Mouse (Mus musculus) olfactory bulb, adult 2 months (tissue): ENCODE data around the gene Hnrnpab. TPM values are rescaled to one million over a fixed set of nuclear protein-coding genes. Genes with fewer than 3 reads are reported as not detected.
"Not testable (repeated sequence)": the region's sequence is repeated elsewhere in the genome, so short reads cannot be mapped to it uniquely, and the experiment has no call there.

Experiments
- H3K27ac ChIP-seq: fragments of 200-500 bp; 2 replicates; pipeline ENCODE4 v1.5.1; 2012; ENCODE audit warnings: low read depth, low read length; ENCODE audit not compliant: insufficient read depth
- H3K4me1 ChIP-seq: fragments of 200-500 bp; 2 replicates; pipeline ENCODE4 v1.6.1; 2012; ENCODE audit warnings: low read length; ENCODE audit not compliant: control insufficient read depth, insufficient read depth
- H3K4me3 ChIP-seq: fragments of 200-500 bp; 2 replicates; pipeline ENCODE4 v1.5.1; 2012; ENCODE audit warnings: mild to moderate bottlenecking, low read depth, low read length, moderate library complexity; ENCODE audit not compliant: insufficient read depth
- CTCF ChIP-seq: fragments of 200-500 bp; IDR thresholded peaks from 2 replicates; pipeline ENCODE4 v1.5.1; 2012; ENCODE audit warnings: low read depth, mild to moderate bottlenecking, low read length, moderate library complexity; ENCODE audit not compliant: insufficient read depth
- POLR2A ChIP-seq: fragments of 200-500 bp; IDR thresholded peaks from 2 replicates; pipeline ENCODE4 v1.6.1; 2012; ENCODE audit warnings: mild to moderate bottlenecking, low read depth, low read length, moderate library complexity; ENCODE audit not compliant: insufficient read depth
- WGBS: fragments of 180-500 bp; shearing (Covaris S2); methylation state at CpG from one replicate; pipeline ENCODE4 v1.1.7; 2018; 5-methylcytosine and 5-hydroxymethylcytosine counted together
- polyA plus RNA-seq: library from polyadenylated mRNA; stranded (reverse); fragments of >200 nt; gene quantifications from 2 replicates; pipeline ENCODE4 v1.2.4, GENCODE M21; 2012; ENCODE audit warnings: low replicate concordance; ENCODE audit not compliant: missing spikeins, insufficient read depth, insufficient read length

Gene Hnrnpab
- polyA plus RNA-seq, 1 experiment: 328 TPM

- Histone ChIP-seq H3K4me1 (peaks cover 22% of the 10 kb centered on the region; the same call in 1 of the 2 replicates), H3K27ac (no peak overlapping the region)
- WGBS: 82% methylated on average over 5 of the region's 5 CpGs
Measured at GRCm38 (mm10) chr11:51625187-51625820, 18.7 kb upstream of the Hnrnpab start.

GRCm38 (mm10) chr11:51622971-51623491 lies 16.4 kb upstream of the Hnrnpab start:
- whole genome bisulfite sequencing: 53% methylated on average over 7 of the region's 7 CpGs
- Histone ChIP-seq H3K27ac (no peak overlapping the region), H3K4me1 (peaks cover 26% of the 10 kb centered on the region; the same call in 1 of the 2 replicates), H3K4me3 (no peak overlapping the region)
- no peak for TF ChIP-seq POLR2A
- no peak for TF ChIP-seq CTCF

More at GRCm38 (mm10) chr11:51625187-51625820, 18.7 kb upstream of the Hnrnpab start:
- H3K4me3 ChIP-seq: no peak overlapping the region
- TF ChIP-seq CTCF (no peak), POLR2A (no peak)

GRCm38 (mm10) chr11:51621776-51622175 lies 15.1 kb upstream of the Hnrnpab start:
- 97% methylated on average over 2 of the region's 2 CpGs for WGBS
- no peak overlapping the region for H3K27ac ChIP-seq

GRCm38 (mm10) chr11:51620084-51620483 lies 13.4 kb upstream of the Hnrnpab start:
- Histone ChIP-seq H3K27ac (no peak overlapping the region), H3K4me1 (peaks cover 29% of the 10 kb centered on the region), H3K4me3 (peak overlapping the region; percentile 81)
- TF ChIP-seq CTCF: no peak
- no peak for TF ChIP-seq POLR2A
- under 1% methylated on average over 11 of the region's 11 CpGs for WGBS

More at GRCm38 (mm10) chr11:51621776-51622175, 15.1 kb upstream of the Hnrnpab start:
- Histone ChIP-seq H3K4me1 (peaks cover 26% of the 10 kb centered on the region; the same call in 1 of the 2 replicates), H3K4me3 (no peak overlapping the region)
- no peak for TF ChIP-seq POLR2A
- no peak for TF ChIP-seq CTCF

GRCm38 (mm10) chr11:51619409-51620060 lies 12.9 kb upstream of the Hnrnpab start, which contains the start of gene Nhp2:
Gene Nhp2 (plus strand): TSS chr11:51619735.
- Histone ChIP-seq H3K27ac (0 out of 2 replicates have a peak within 1 kb of the TSS, but pooled peaks have one; percentile 31), H3K4me1 (peaks cover 29% of the 10 kb centered on the region), H3K4me3 (peak within 1 kb of the TSS; percentile 81)
- TF ChIP-seq CTCF: no peak
- WGBS: under 1% methylated on average over 51 of the region's 51 CpGs

- H3K4me1 ChIP-seq: peaks cover 26% of the 10 kb centered on the region
- 0 out of 2 replicates have a peak overlapping the region, but pooled peaks have one; percentile 31 for H3K27ac ChIP-seq
- peak overlapping the region; percentile 81 for H3K4me3 ChIP-seq
- TF ChIP-seq CTCF (no peak), POLR2A (no peak)
- WGBS: 47% methylated on average over 8 of the region's 8 CpGs
Measured at GRCm38 (mm10) chr11:51618894-51619408, 12.3 kb upstream of the Hnrnpab start.

- Histone ChIP-seq H3K4me1 (peaks cover 20% of the 10 kb centered on the region), H3K27ac (no peak overlapping the region), H3K4me3 (no peak overlapping the region)
- TF ChIP-seq POLR2A (no peak), CTCF (no peak)
- 1% methylated on average over 4 of the region's 4 CpGs for WGBS
Measured at GRCm38 (mm10) chr11:51617693-51618092, 11.0 kb upstream of the Hnrnpab start.

GRCm38 (mm10) chr11:51616113-51616512 lies 9.5 kb upstream of the Hnrnpab start:
- peaks cover 12% of the 10 kb centered on the region for H3K4me1 ChIP-seq
- H3K4me3 ChIP-seq: not testable (repeated sequence)
- WGBS: 92% methylated on average over 7 of the region's 7 CpGs

GRCm38 (mm10) chr11:51615601-51616000 lies 9.0 kb upstream of the Hnrnpab start:
- H3K4me3 ChIP-seq: peak overlapping the region; percentile 38
- 10% methylated on average over 14 of the region's 14 CpGs for WGBS
- 0 out of 2 replicates have a peak, but pooled peaks have one; percentile 19 for TF ChIP-seq POLR2A
- no peak for TF ChIP-seq CTCF
- H3K4me1 ChIP-seq: peaks cover 8% of the 10 kb centered on the region
- 0 out of 2 replicates have a peak overlapping the region, but pooled peaks have one; percentile 24 for H3K27ac ChIP-seq

More at GRCm38 (mm10) chr11:51616113-51616512, 9.5 kb upstream of the Hnrnpab start:
- not testable (repeated sequence) for H3K27ac ChIP-seq
